Mouse (Mus musculus) embryonic fibroblast, embryonic 13.5 days (primary cell): ENCODE measurements around the gene Snap47.

Experiments
- CTCF ChIP-seq: IDR thresholded peaks from 2 replicates; pipeline ENCODE4 v1.5.1; 2011; ENCODE audit warnings: mild to moderate bottlenecking, control low read depth, low read length, moderate library complexity, borderline replicate concordance; ENCODE audit not compliant: insufficient read depth
- POLR2A ChIP-seq: IDR thresholded peaks from 2 replicates; pipeline ENCODE4 v1.6.1; 2011; ENCODE audit warnings: low read depth, mild to moderate bottlenecking, control low read depth, low read length, moderate library complexity

GRCm38 (mm10) chr11:59451086-59451485 is at the start of gene Snap47:
- TF ChIP-seq POLR2A: no peak
- no peak for TF ChIP-seq CTCF
